Mouse (Mus musculus): ENCODE measurements at regions not wholly inside any gene's neighbourhood (a gene's known extent, or its start where the extent isn't known, plus 50 kb on each side); places are given as distances from the start of the nearest gene placed in this dataset.

DNA sequence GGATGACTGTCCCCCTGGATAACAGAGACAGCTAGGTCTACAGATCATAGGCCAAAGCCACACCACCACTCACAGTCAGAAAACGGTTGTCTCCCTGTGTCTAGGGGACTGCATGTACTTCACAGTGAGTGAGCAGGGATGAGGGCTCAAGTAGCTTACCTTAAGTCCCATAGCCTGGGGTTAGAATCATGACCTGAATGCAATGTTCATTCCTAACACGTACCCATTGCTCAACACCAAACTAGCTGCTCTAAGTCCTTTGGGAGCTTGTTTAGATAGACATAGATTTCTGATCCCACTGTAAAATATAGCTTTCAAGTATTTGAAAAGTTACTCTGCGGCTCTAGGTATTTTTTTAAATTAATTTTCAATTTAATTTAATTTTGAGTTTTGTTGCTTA lies 426.6 kb downstream of the Fgf9 start:
- no peak for TF ChIP-seq CTCF (IDR thresholded peaks at IDR 0.05; ENCODE audit: extremely low read depth, insufficient read depth, insufficient read length, insufficient replicate concordance)
- no peak for TF ChIP-seq POLR2A (IDR thresholded peaks at IDR 0.05; ENCODE audit: low read depth, low read length)

All from spleen, adult 2 months (tissue).